Mouse (Mus musculus) heart, adult 2 months (tissue): Measurements from ENCODE around the gene Krt75.

Experiments
- CTCF ChIP-seq: fragments of 200-600 bp; IDR thresholded peaks from 2 replicates; pipeline ENCODE4 v1.8.1; 2022; ENCODE audit warnings: antibody characterized with exemption, mild to moderate bottlenecking, moderate library complexity
- POLR2A ChIP-seq: fragments of 200-500 bp; IDR thresholded peaks from 2 replicates; pipeline ENCODE4 v1.6.1; 2011; ENCODE audit warnings: mild to moderate bottlenecking, low read depth, low read length, control low read depth; ENCODE audit not compliant: insufficient read depth

DNA sequence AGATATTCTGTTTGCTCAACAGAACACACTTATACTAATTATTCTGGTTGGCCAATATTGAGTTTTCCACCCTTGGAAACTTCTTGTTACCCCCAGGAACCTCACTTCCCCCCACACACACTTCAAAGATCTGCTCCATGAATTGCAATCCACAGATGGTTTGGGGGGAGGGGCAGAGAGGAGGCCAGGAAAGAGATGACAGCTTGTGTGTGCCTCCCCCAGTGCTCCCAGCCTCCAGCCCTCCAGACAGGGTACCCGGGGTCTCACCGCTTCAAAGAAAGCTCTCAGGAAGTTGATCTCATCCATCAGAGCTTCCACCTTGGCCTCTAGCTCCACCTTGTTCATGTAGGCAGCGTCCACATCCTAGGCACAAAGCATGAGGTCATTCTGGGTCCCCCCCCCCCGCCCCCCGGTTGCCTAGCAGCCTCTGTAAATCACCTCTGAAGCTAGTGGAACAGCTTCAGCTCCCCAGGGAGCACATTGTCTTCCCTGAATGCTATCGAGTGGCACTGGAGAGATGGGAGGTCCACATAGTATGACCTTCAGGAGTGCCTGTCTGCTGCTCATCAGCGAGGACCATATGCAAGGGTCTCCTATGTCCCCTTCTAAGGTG, 15.6 kb downstream of the Krt75 start:
- TF ChIP-seq CTCF (no peak), POLR2A (no peak)
